9 mouse cellular contexts compared by ENCODE assay signal in the genomic region with DNA sequence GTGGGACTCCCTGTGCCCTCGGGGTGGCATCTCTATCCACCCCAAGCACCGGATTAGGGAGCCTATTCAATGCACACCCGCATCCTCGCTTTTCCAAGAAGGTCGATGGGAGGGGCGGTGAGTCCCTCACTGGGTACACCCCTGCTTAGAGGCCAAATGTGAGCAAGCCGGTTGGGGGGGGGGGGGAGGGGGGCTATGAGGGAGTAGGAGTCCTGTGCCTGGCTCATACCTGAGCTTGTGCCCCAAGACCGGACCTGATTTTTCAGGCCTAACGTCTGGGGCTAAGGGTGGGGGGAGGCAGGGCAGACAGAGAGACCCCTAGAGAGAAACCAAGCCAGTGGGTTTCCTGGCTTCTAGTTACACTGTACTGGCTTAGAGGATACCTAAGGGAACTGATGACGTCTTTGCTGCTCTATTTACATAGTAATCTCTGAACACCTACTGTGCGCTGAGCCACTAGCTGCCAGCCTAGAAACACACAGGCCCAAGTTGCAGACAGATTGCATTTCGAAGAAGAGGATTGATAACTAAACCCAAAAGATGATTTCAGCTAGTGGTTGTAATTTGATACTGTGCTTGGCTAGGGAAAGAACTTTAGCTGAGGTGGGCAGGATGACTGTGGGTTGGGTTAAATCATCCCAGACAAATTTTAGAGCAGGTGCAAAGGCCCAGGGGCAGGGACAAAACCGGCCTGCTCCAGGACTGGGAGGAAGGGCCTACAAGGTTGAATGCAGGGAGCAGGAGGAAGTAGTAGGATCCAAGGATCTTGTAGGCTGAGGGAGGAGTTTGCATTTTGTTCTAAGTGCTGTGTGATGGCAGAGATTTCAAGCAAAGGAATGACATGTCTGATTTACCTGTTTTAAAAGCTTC. TPM values are rescaled to one million over a fixed set of nuclear protein-coding genes. Genes with fewer than 3 reads are reported as not detected.
DNase-seq lines count a peak whose midpoint lies in the region; ATAC-seq lines count a peak whose summit lies in the region.
"Had no signal": no experiment of that assay in that cellular context is flagged by ENCODE, and none has a peak within 500 bp of the region (broad histone marks: within the 10 kb centered on the region; RNA-seq: fewer than 3 reads in every experiment).

No protein-coding gene starts in this region.

- no peaks in the 10 kb centered on the region for H3K27me3 ChIP-seq in heart, embryonic 14.5 days (ENCODE audit: control insufficient read depth, insufficient read depth, low read length)
- no peaks in the 10 kb centered on the region for H3K27me3 ChIP-seq in forebrain, embryonic 16.5 days (replicated peaks; ENCODE audit: control insufficient read depth, insufficient read depth, low read length)
- H3K27me3 ChIP-seq in neural tube, embryonic 12.5 days (replicated peaks) = no peaks in the 10 kb centered on the region; the same call in 1 of the 2 replicates

- no peak for ATAC-seq in heart, embryonic 14.5 days (ENCODE audit: insufficient number of reproducible peaks, insufficient read depth, low FRiP score, low read depth)
- ATAC-seq in forebrain, embryonic 16.5 days = no peak; the same call in 1 of the 2 replicates
- ATAC-seq in neural tube, embryonic 12.5 days (ENCODE audit: low FRiP score, low read depth) = peak; percentile 23; the same call in 1 of the 2 replicates

- peak overlapping the region in 1 of 2 experiments; percentile 30; a peak in 2 of 4 replicates for H3K4me3 ChIP-seq in heart, embryonic 14.5 days (ENCODE audit: control insufficient read depth in 1 of 2, insufficient read depth in 1 of 2, low read depth in 1 of 2, low read length in 2 of 2)
- H3K4me3 ChIP-seq in forebrain, embryonic 16.5 days (replicated peaks; ENCODE audit: low read length) = peak overlapping the region; percentile 30
- peak overlapping the region; percentile 29 for H3K4me3 ChIP-seq in neural tube, embryonic 12.5 days

- peak overlapping the region in 1 of 2 experiments; percentile 99; a peak in 2 of 4 replicates for H3K27ac ChIP-seq in heart, embryonic 14.5 days (replicated peaks in 1 of 2; ENCODE audit: control insufficient read depth in 1 of 2, insufficient read depth in 1 of 2, low read depth in 2 of 2, low read length in 2 of 2)
- H3K27ac ChIP-seq in forebrain, embryonic 16.5 days (ENCODE audit: low read length) = no peak overlapping the region
- H3K27ac ChIP-seq in neural tube, embryonic 12.5 days = no peak overlapping the region

- WGBS in heart, embryonic 14.5 days = 24% methylated on average over 13 of the region's 13 CpGs
- WGBS in forebrain, embryonic 16.5 days = 18% methylated on average over 13 of the region's 13 CpGs
- 18% methylated on average over 13 of the region's 13 CpGs for WGBS in neural tube, embryonic 12.5 days

- H3K36me3 ChIP-seq in heart, embryonic 14.5 days (ENCODE audit: control insufficient read depth, insufficient read depth, low read length) = no peaks in the 10 kb centered on the region
- no peaks in the 10 kb centered on the region for H3K36me3 ChIP-seq in forebrain, embryonic 16.5 days (ENCODE audit: control insufficient read depth, insufficient read depth)
- H3K36me3 ChIP-seq in neural tube, embryonic 12.5 days = no peaks in the 10 kb centered on the region
- H3K36me3 ChIP-seq: G1E had no signal

- intact Hi-C loops in heart, postnatal 25 days (cut with DNase I) = no loop called here
- intact Hi-C loops in left cerebral cortex, postnatal 10 days (cut with DNase I) = no loop called here

- H3K4me2 ChIP-seq in heart, embryonic 14.5 days (ENCODE audit: low read length) = peak overlapping the region; percentile 67
- peak overlapping the region; percentile 55 for H3K4me2 ChIP-seq in forebrain, embryonic 16.5 days (ENCODE audit: low read length)
- peak overlapping the region; percentile 69 for H3K4me2 ChIP-seq in neural tube, embryonic 12.5 days (replicated peaks)

- H3K9ac ChIP-seq in heart, embryonic 14.5 days (ENCODE audit: low read length) = peak overlapping the region; percentile 65
- peak overlapping the region; percentile 55 for H3K9ac ChIP-seq in forebrain, embryonic 16.5 days (replicated peaks; ENCODE audit: low read depth, low read length)
- peak overlapping the region; percentile 61 for H3K9ac ChIP-seq in neural tube, embryonic 12.5 days

- DNase-seq in heart, postnatal 25 days (ENCODE audit: low spot score) = no peak
- peak; percentile 28 for DNase-seq in kidney, postnatal 14 days
- no peak for DNase-seq in adrenal gland, adult 2 months
- DNase-seq in gastrocnemius, postnatal 10 days = no peak
- no peak for DNase-seq in left cerebral cortex, postnatal 10 days (ENCODE audit: extremely low spot score in 1 of 2, low spot score in 2 of 2)

- H3K9me3 ChIP-seq in heart, embryonic 14.5 days (ENCODE audit: control insufficient read depth, low read length) = no peaks in the 10 kb centered on the region
- H3K9me3 ChIP-seq in forebrain, embryonic 16.5 days (ENCODE audit: control insufficient read depth, low read length) = no peaks in the 10 kb centered on the region
- no peaks in the 10 kb centered on the region for H3K9me3 ChIP-seq in neural tube, embryonic 12.5 days
- H3K9me3 ChIP-seq: G1E had no signal

- H3K4me1 ChIP-seq in heart, embryonic 14.5 days (ENCODE audit: control insufficient read depth in 2 of 2, insufficient read depth in 2 of 2, low read length in 2 of 2) = peaks cover 33 to 63% of the 10 kb centered on the region in 2 experiments
- H3K4me1 ChIP-seq in forebrain, embryonic 16.5 days (replicated peaks; ENCODE audit: control insufficient read depth, insufficient read depth, low read length) = peaks cover 24% of the 10 kb centered on the region
- H3K4me1 ChIP-seq in neural tube, embryonic 12.5 days = peaks cover 26% of the 10 kb centered on the region

RNA-seq across cellular contexts. Expression of gene Rtn4rl1, which starts 20.7 kb away (rescaled TPM):
- 17.0 and 17.3 TPM in 2 replicates for polyA plus RNA-seq in heart, embryonic 14.5 days (2014; fragmentation: Nextera tagmentation; extraction: Ambion mirVana)
- 1 to 10 TPM; 9.7 to 9.8 TPM for total RNA-seq in heart, postnatal 25 days (2021)
- 5.5 and 6.3 TPM in 2 replicates for polyA plus RNA-seq in forebrain, embryonic 16.5 days (2015; fragmentation: Nextera tagmentation; extraction: Ambion mirVana)
- 9.9 and 14.5 TPM in 2 replicates for polyA plus RNA-seq in neural tube, embryonic 12.5 days (2016; fragmentation: Nextera tagmentation; extraction: Ambion mirVana)
- total RNA-seq in adrenal gland, adult 2 months (2021) = 10 to 100 TPM; 29.2 to 58.9 TPM
- 48.1 and 62.9 TPM in 2 replicates for polyA plus RNA-seq in adrenal gland, adult 2 months (2012; rRNA removed)
- total RNA-seq in gastrocnemius, postnatal 10 days (2021) = 1 to 10 TPM; 3.2 to 3.8 TPM
- total RNA-seq in left cerebral cortex, postnatal 10 days (2021) = 10 to 100 TPM; 44.8 to 46.9 TPM
- total RNA-seq: G1E had no signal
- polyA plus RNA-seq: G1E had no signal

RNA-seq across cellular contexts. Expression of gene Dph1, which starts 23.3 kb away (rescaled TPM):
- polyA plus RNA-seq in heart, embryonic 14.5 days (2014; fragmentation: Nextera tagmentation; extraction: Ambion mirVana) = 23.1 and 23.7 TPM in 2 replicates
- total RNA-seq in heart, postnatal 25 days (2021) = 1 to 10 TPM; 7.4 to 9.0 TPM
- polyA plus RNA-seq in forebrain, embryonic 16.5 days (2015; fragmentation: Nextera tagmentation; extraction: Ambion mirVana) = 15.4 and 16.1 TPM in 2 replicates
- polyA plus RNA-seq in neural tube, embryonic 12.5 days (2016; fragmentation: Nextera tagmentation; extraction: Ambion mirVana) = 16.7 and 18.4 TPM in 2 replicates
- 10 to 100 TPM; 32.3 to 37.4 TPM for total RNA-seq in adrenal gland, adult 2 months (2021)
- polyA plus RNA-seq in adrenal gland, adult 2 months (2012; rRNA removed) = 72.0 and 87.5 TPM in 2 replicates
- 1 to 10 TPM; 8.3 to 8.4 TPM for total RNA-seq in gastrocnemius, postnatal 10 days (2021)
- 10 to 100 TPM; 14.1 to 15.9 TPM for total RNA-seq in left cerebral cortex, postnatal 10 days (2021)

RNA-seq across cellular contexts. Expression of gene Ovca2, which starts 35.7 kb away (rescaled TPM):
- polyA plus RNA-seq in heart, embryonic 14.5 days (2014; fragmentation: Nextera tagmentation; extraction: Ambion mirVana) = 19.4 and 19.7 TPM in 2 replicates
- total RNA-seq in heart, postnatal 25 days (2021) = 1 to 10 TPM; 6.0 to 6.1 TPM
- polyA plus RNA-seq in forebrain, embryonic 16.5 days (2015; fragmentation: Nextera tagmentation; extraction: Ambion mirVana) = 18.0 and 20.8 TPM in 2 replicates
- polyA plus RNA-seq in neural tube, embryonic 12.5 days (2016; fragmentation: Nextera tagmentation; extraction: Ambion mirVana) = 23.1 and 23.9 TPM in 2 replicates
- 10 to 100 TPM; 20.4 to 26.5 TPM for total RNA-seq in adrenal gland, adult 2 months (2021)
- 7.0 and 7.4 TPM in 2 replicates for polyA plus RNA-seq in adrenal gland, adult 2 months (2012; rRNA removed)
- total RNA-seq in gastrocnemius, postnatal 10 days (2021) = 1 to 10 TPM; 4.7 to 5.1 TPM
- total RNA-seq in left cerebral cortex, postnatal 10 days (2021) = 10 to 100 TPM in 1 of 2 experiments, 1 to 10 TPM in 1; 9.2 to 11.3 TPM

RNA-seq across cellular contexts. Expression of gene Hic1, which starts 45.0 kb away (rescaled TPM):
- polyA plus RNA-seq in heart, embryonic 14.5 days (2014; fragmentation: Nextera tagmentation; extraction: Ambion mirVana) = 6.4 and 6.8 TPM in 2 replicates
- total RNA-seq in heart, postnatal 25 days (2021) = 10 to 100 TPM; 15.3 to 19.2 TPM
- polyA plus RNA-seq in forebrain, embryonic 16.5 days (2015; fragmentation: Nextera tagmentation; extraction: Ambion mirVana) = 1.2 and 2.3 TPM in 2 replicates
- 17.1 and 17.8 TPM in 2 replicates for polyA plus RNA-seq in neural tube, embryonic 12.5 days (2016; fragmentation: Nextera tagmentation; extraction: Ambion mirVana)
- total RNA-seq in adrenal gland, adult 2 months (2021) = 10 to 100 TPM in 1 of 2 experiments, 1 to 10 TPM in 1; 7.5 to 15.4 TPM
- 25.9 and 26.9 TPM in 2 replicates for polyA plus RNA-seq in adrenal gland, adult 2 months (2012; rRNA removed)
- total RNA-seq in gastrocnemius, postnatal 10 days (2021) = 10 to 100 TPM; 21.1 to 27.1 TPM
- total RNA-seq in left cerebral cortex, postnatal 10 days (2021) = 1 to 10 TPM; 3.9 to 5.3 TPM
